Mouse (Mus musculus) adipocyte (in vitro differentiated cells): ENCODE data around the gene Usp46.

Experiments used
- DNase-seq: peaks from one replicate; pipeline ENCODE4 v3.0.0-alpha.2; 2016; ENCODE audit warnings: low spot score

The Usp46 gene

GRCm38 (mm10) chr5:74067831-74068713 is at the start of gene Usp46:
Usp46 (minus strand) TSS chr5:74068431.
- peak; percentile 82 for DNase-seq

DNA sequence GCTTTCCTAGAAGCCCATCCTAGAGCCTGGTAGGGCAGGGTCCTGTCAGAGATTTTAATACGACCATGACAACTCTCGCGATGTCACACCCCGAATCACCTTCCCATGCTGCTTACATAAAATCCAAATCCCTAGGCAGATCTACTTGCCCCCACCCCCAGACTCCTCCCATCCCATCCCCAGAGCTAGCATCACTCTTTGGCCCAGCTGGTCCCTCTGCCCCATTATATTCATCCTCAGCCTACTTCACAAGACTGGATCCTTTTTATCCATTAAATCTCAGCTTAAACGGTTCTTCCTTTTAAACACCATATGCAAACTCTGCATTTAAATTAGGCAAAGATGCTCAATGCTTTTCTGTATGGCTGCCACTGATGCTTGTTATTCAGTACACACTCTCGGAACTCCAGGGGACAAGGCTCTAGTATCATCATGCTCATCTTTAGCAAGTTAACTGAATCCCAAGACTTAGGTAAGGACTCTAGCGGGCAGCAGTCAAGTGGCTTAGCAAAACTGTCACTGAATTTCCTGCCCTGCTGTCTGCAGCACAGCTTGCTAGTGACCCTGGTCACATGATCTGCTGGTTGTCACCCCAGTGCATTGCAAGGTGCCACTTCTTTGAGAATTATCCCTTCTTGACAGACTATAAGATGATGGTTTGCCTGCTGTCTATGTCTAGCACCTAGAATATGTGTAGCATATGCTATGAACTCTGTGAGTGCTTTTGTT is 45.9 kb upstream of the Usp46 start:
- DNase-seq = no peak

- no peak for DNase-seq
Observed at GRCm38 (mm10) chr5:74105445-74105844, 37.2 kb upstream of the Usp46 start.

GRCm38 (mm10) chr5:74101761-74102160 is 33.5 kb upstream of the Usp46 start:
- DNase-seq = no peak

- no peak for DNase-seq
Observed at GRCm38 (mm10) chr5:74099046-74099445, 30.8 kb upstream of the Usp46 start.

DNA sequence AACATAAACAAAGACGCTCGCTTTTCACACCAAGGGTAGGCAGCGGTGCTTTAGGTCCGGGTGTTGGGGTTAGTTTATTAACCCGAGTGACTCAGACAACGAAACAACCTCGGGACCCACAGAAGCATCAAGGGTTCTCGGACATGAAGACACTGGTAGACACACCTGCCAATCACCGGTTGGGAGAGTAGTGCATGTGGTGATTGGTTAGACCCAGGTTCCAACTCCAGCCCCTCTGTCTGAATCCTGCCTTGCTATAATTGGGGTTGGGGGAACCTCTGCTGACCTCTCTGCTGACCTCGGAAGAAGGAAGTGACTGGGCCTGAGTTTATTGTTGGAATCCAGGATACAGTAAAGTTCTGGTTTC is 29.6 kb upstream of the Usp46 start:
- no peak for DNase-seq

- no peak for DNase-seq
Observed at GRCm38 (mm10) chr5:74097116-74097853, 29.1 kb upstream of the Usp46 start.

DNA sequence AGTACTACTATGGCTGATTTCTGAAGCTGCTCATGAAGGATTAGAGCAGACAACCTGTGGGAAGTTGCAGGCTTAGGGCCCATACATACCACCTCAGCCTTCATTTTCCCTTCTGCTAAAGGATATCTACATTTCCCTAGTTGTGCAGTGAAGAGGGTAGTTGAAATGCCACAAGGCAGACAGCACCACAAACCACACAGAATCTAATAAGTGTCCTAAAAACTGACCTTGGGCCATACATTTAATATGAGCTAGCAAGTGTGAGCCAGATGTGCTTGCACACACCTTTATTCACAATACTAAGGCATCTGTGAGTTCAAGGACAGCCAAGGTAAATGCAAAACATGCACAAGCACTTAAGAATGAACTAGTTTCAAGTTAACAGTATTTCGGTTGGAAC is 27.8 kb upstream of the Usp46 start:
- DNase-seq = no peak

GRCm38 (mm10) chr5:74095611-74096010 is 27.4 kb upstream of the Usp46 start:
- DNase-seq = no peak

DNA sequence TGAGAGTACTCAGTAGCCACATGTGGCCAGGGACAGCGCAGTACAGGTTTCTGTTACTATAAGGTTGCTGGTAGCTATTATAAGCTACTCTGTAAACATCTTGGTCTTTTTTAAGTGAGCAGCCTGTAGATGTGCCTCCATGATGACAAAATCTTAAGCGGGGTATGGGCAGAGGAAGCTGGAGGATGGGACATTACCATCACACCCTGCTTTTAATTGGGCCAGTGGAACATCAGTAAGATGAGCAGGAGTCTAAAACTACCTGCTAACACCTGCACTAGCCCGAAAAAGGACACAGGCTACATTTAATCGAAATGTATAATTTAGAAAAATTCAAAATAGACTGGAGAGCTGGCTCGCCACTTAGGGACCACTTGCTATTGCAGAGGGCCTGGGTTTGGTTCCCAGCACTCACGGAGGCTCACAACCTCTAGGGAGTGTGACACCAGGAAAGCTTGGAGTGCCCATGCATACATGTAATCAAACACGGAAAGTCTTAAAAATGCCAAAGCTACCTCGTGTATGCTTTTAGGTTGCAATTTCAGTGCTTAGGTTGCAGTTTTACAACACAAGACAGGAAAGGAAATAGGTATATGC is 26.7 kb upstream of the Usp46 start:
- no peak for DNase-seq

DNA sequence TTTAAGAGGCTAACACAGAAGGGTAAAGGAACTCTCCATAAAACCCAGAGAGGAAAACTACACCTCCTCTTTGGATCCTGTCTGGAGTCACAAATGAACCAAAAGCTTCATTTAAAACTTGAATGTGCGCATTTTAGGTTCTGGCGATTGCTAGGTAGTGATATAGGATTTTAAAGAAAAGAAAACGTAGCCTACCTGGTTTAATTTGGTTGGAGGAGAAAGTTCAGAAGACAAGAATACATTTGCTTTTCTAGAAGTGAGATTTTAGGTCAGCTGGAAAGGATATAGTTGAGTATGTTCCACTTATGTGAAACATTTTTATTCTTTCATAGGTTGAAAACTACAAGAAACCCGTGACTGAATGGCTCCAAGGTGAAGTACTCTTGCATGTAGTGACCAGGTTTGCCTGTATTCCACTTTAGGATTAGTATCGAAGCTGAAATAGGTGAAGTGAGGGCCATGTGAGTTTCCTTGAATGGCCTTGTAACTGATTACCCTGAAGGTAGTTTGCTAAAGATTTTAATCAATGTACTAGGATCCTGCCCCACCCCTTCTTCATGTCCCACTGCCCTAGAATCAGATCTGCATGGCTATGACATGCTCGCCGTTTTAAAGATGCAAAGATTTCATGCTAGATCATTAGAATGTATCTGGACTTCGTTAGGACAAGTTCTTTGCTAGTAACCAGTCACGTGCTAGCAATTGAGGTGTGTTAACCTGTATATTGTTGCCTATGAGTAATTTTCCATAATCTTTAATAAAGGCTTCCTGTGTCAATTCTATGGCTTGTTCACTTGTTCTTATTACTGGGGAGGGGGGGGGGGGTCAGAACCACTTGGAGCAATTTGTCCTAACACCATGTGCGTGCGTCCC is 25.6 kb upstream of the Usp46 start:
- peak; percentile 24 for DNase-seq

GRCm38 (mm10) chr5:74092833-74093555 is 24.8 kb upstream of the Usp46 start:
- DNase-seq = peak; percentile 99

- DNase-seq = no peak
Observed at GRCm38 (mm10) chr5:74092481-74092832, 24.2 kb upstream of the Usp46 start.

DNA sequence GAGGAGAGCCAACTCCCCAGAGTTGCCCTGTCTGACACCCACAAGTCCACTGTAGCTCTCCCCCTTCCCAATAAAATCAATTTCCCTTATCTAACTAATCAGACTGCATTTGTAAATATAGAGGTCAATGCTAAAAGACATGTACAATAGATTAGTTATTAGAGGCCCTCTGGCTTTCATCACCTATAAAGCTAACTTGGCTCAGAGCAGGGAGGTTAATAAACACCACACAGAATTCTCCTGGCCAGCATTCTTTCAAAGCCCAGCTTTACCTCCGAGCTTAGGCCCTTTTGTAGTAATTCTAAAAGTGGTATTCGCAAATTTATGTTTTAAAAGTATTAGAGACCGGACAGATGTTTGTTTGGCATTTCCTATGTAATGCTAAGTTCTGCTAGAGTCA is 21.4 kb upstream of the Usp46 start:
- DNase-seq = no peak

DNA sequence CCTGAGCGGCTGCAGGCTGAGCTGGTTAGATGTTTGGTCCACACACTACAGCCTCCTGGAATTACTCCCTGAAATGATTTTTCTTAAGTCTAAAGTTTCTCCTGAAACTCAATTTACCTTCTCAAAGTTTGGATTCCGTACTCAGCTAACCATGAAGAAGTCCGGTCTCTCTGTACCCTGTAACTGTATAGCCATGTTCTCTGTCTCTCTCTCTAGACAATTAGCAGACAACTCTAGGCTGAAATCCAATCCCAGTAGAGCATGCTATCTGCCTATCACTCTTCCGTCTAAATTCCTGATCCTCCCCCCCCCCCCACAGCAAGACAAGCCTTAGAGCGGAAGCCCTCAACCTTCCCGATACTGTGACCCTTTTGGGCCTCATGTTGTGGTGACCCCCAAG is 13.5 kb upstream of the Usp46 start:
- DNase-seq = no peak

GRCm38 (mm10) chr5:74078861-74079615 is 10.8 kb upstream of the Usp46 start:
- DNase-seq = no peak

DNA sequence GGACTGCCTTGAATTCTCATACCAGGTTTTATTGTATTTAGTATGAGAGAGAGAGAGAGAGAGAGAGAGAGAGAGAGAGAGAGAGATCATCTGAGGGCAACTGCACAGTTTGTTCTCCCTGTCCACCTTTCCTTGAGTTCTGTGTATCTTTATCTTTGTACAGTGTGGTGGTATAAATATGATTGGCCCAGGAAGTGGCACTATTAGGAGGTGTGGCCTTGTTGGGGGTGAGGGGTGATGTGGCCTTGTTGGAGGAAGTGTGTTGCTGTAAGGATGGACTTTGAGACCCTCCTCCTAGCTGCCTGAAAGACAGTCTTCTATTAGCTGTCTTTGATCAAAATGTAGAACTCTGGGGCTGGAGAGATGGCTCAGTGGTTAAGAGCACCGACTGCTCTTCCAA is 10.2 kb upstream of the Usp46 start:
- no peak for DNase-seq

DNA sequence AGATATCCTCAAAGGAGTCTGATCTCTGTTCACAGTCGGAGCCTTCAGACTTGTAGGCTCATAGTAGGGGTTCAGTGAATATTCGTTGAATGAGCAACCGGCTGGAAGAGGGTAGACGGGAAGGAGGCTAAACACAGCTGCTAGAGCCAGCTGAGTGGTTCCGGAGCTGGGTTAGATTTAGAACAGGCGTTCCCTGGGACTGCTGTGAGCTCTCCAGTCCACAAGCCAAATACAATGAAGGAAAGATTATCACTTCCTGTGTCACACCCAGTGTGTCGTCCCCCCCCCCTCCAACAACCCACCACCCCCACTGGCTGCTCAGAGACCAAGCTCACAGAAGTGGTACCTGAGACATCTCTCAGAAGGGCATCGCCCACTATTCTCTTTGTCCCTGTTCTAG is 9.7 kb upstream of the Usp46 start:
- no peak for DNase-seq

DNA sequence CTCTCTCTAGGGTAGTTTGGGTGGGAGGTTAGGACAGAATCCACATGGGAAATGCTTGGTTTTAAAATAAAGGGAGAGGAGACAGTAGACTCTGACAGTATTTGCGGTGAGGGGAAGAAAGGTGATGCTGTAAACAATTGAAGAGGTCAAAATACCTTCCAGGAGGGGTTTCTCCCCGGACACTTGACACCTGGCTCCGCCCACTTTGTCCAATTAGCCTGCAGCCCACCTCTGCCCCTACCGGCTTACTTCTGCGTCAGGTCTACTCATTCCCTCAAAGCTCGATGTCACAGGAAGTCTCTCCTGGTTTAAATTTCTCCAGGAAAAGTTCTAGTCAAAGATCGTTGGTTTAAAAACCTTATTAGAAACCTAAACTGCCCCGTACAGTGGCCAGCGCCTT is 8.5 kb upstream of the Usp46 start:
- no peak for DNase-seq

- DNase-seq = peak; percentile 26
Observed at GRCm38 (mm10) chr5:74070564-74070963, 2.3 kb upstream of the Usp46 start.
